Mouse (Mus musculus) retina, postnatal 1 day (tissue): ENCODE measurements around the gene Birc6.

Experiments
- DNase-seq: peaks from one replicate; pipeline ENCODE4 v3.0.0-alpha.2; 2012

Gene Birc6

DNA sequence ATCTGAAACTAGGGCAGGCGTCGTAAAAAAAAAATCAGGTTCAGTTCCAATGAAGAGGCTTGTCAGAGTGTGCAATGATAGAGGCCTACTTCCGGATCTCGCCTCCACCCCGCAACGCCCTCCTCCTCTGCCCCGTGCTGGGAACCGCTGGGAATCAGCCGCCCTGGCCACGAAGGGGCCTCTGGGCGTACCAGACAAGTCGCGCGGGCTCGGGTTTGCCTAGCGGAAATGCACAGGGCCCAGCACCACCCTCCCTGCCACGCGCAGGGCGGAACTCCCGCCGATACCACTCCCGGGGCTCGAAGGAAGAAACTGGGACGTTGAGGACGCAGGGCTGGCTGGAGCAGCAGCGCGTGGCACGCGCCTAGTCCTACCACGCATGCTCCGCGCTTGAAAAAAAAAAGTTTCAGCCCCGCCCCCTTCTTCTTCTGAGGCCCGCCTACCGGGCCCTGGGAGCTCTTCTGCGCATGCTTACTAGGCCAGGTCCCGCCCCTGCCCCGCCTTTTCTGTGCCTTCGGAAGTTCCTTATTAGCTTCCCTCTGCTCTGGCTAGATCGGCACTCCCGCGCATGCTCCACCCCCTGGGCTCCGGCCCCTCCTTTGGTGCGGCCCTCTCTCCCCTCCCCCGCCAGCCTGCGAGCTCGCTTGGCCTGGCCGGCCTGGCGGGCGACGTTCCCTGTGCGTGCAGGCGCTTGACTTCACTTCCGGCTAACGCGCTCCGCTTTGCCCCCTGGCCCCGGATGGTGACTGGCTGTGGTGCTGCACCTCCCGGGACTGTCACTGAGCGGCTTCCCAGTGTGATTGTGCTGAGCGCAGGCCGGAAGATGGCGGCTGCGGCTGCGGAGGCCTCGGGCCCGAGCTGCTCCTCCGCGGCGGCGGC lies at the start of gene Birc6:
TSS of gene Birc6 (plus strand) at position 567 of the 879 bp plus-strand sequence.
- DNase-seq: peak; percentile 100

DNA sequence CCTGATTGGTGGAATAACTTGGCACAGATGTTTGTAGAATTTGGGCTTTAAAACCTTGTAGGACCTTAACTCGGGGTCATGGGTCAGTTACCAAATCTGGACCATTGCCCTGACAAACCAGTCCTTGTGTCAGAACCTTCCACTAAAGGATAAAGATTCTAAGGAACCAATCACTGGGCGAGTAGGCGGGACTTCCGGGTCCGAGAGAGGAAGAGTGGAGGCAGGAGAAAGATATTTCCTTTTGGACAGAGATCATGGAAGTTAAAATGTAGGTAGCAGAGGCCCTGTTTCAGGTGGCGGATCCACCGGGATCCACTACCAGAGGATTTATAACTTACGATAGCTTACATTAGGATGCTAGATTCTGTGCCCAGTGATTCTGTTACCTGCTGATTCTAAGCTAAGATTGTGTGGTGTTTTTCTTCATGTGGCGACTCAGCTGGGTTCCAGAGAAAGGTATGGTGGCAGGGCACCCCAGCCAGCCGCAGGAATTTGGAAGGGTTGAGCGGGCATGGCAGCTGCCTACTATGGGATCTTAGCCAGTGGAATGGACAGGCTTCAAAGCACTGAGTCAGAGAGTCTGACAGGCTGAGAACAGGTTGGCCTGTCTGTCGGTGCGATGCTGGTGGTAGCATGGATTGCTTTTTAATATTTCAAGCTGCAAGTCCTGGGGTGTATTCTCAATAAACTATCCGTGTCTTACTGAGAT lies 47.6 kb upstream of the Birc6 start:
- no peak for DNase-seq

DNA sequence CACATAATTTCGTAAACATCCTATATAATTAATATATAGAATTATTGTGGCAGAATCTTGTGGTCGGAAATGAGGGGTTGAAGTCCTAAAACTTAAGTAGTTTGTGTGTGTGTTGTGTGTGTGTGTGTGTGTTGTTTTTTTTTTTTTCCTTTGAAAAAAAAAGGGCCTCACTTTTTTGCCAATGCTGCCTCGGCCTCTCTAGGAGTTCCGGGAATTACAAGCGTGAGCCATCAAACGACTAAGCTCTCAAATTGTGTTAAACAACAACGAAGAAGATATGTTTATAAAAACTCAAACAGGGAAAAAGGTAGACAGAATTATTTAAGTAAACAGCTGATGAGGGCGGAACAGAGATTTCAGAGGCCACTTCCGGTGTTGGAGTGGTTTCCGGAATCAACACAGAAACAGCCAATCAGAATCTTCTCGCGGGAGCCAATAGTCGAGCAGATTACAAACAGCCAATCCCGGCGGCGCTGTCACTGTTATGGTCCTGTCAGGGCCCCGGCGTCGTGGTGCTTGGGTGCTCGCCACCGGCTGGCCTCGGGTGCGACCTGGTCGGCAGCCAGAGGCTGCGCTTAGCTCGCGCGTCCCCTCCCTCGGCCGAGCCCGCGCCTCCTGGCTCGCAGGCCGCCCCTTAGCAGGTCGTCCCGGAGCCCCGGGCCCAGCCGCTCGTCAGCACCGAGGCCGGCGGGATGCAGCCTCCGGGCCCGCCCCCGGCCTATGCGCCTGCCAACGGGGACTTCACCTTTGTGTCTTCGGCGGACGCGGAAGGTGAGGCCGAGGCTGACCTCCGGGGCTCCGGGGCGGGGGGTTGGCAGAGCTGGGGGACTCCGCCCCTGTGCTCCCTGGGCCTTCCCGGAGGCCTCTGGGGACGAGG lies 38.8 kb upstream of the Birc6 start, which contains the start of gene Yipf4:
TSS of gene Yipf4 (plus strand) at position 470 of the 877 bp plus-strand sequence.
- peak; percentile 98 for DNase-seq

DNA sequence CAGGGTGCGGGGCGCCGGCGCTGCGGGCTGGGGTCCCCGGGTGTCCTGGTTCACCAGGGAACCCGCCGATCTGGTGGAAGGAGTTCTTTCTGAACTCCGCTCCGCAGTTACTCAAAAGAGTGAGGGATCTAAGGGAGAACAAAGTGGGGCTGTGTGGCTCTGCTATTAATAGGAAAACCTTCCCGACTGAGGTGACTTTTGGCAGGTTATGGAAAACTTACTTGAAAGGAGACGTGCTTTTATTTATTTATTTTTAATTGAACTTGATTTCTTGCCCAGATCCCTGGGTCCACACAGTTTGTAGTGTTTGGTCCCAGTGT lies 38.2 kb upstream of the Birc6 start:
- DNase-seq: no peak

DNA sequence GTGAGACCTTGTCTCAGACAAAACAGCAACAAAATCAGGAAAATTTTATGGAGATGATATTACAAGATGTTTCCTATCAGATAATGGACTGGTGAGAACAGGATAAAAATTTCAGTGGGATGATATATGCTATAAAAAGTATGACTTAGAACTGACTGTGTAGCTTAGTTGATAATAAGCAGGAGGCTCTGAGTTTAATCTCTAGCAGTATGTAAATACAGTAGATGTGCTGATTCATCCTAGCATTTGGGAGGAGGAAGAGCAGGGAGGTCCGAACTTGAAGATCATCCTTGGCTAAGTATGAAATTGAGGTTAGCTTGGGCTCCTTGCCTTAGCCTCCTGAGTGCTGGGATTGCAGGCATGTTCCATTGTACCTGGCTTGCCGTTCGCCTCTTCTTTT lies 36.5 kb upstream of the Birc6 start:
- no peak for DNase-seq

DNA sequence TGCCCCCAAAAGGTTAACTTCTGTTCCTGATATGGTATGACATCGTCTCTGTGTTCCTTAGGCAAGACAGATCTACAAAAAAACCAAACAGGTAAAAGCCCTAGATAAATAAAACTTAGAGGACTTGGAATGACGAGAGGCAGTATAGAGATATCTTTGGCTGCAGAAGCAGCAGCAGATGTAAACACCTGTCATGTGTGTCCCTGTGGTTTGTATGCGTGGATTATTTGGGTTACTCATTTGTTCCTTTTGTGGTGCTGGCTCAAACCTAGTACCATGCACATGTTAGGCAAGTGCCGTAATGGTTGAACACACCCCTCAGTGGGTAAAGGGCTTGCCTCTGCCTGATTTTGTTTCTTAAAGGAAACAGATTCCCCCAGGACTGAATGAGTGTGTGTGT lies 27.9 kb upstream of the Birc6 start:
- no peak for DNase-seq

DNA sequence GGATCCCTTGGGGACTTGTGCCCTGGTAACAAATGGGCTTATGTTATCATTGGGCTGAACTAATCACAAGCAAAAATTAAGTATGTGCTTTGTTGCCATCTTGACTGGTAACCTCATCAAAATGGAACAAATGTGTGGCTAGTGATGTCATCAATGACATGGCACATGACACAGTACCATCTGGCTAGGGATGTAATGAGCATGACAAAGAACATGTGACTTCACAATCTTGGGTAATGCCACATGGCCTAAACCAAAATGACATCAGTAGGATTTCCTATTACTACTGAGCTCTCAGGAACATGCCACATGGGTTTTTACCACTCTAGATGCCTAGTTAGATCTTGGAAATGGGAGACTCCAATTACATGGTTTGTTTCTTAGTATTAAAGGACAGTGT lies 27.0 kb upstream of the Birc6 start:
- no peak for DNase-seq

DNA sequence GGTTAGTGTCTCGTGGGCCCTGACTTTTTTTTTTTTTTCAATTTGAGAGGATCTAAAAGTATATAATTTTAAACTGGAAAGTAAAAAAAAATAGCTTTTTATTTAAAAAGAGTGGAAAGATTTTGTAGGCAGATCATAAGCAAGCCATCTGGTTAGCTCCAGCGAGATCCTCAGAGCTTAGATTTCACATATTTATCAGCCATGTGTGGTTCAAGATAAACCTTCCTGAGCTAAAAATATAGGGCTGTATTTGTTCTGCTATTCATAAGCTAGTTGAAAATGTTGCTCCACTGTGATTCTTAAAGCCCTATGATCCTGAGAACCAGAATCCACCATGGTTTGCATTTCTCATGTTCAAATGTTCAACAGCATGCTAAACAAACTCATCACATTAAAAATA lies 20.2 kb upstream of the Birc6 start:
- DNase-seq: no peak

DNA sequence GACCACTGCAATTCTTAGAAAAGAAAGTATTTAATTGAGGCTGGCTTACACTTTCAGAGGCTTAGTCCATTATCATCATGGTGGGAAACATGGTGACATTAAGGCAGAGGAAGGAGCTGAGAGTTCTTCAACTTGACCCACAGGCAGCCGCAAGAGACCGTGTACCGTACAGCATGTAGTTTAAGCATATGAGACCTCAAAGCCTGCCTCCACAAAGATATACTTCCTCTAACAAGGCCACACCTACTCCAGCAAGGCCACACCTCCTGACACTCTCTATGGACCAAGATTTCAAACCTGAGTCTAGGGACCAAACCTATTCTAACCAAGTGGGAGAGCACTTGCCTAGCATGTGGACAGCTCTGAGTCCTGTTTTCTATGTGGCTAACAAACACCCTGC lies 19.5 kb upstream of the Birc6 start:
- DNase-seq: no peak

DNA sequence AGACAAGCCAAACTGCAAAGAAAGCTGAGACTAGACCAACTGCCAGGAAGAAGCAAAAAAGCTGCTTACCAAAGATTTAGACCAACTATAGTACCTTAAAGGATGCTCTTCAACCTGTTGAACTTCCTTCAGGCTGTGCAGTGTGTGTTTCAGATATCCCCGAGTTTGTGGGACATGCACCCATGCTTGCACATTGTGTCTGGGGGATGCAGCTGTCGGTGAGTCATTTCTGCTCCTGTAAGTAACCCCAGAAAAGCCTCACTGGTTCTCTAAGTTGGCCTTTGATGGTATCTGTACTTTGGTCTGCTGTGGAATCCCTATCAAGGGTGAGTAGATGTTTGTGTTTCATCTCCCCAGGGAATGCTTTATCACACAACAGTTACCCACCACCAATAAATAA lies 15.8 kb upstream of the Birc6 start:
- no peak for DNase-seq

DNA sequence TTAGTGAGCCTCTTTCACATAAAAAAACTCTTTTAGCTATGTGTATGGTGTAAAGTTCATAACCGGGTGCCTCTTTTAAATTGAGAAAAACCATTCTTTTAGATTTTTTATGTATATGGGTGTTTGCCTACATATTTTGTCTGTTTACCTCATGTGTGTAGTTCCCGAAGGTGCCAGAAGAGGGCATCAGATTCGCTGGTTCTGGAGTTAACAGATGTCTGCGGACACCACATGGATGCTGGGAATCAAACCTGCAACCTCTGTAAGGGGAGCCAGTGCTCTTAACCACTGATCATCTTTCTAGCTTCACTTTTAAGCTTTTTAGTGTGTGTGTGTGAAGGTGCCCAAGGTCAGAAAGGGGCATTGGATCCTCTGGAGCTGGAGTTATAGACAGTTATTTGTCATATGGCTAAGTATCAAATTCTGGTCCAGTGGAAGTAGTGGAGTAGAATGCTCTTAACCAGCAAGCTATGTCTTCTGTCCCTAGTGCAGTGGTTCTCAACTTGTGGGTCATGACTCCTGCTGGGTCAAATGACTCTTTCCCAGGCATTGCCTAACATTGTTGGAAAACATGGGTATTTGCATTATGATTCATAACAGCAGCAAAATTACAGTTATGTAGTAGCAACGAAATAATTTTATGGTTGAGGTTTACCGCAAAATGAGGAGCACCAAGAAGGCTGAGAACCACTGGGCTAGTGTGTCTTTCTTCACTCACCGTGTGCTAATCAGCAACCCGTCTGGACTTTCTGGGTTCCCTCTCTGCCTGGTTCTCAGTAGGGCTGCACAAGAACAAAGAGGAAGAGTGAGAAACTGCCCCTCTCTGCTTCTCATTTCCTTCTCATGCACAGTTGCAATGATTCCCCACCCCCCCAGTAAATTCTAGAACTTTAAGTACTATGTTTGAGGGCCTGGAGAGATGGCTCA lies 5.0 kb upstream of the Birc6 start:
- DNase-seq: no peak

DNA sequence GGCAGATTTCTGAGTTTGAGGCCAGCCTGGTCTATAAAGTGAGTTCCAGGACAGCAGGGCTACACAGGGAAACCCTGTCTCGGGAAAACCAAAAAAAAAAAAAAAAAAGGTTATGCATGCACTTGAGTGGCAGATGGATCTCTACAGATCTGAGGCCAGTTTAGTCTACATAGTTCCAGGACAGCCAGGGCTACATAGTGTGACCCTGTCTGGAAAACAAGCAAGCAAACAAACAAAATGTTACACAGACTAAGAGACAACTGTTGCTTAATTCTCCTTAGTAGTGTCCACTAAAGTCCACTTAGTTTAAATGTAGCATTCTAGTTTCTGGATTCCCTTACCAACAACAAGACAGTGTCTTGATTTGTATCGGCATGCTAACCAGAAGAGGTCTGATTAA lies 2.0 kb upstream of the Birc6 start:
- DNase-seq: no peak

DNA sequence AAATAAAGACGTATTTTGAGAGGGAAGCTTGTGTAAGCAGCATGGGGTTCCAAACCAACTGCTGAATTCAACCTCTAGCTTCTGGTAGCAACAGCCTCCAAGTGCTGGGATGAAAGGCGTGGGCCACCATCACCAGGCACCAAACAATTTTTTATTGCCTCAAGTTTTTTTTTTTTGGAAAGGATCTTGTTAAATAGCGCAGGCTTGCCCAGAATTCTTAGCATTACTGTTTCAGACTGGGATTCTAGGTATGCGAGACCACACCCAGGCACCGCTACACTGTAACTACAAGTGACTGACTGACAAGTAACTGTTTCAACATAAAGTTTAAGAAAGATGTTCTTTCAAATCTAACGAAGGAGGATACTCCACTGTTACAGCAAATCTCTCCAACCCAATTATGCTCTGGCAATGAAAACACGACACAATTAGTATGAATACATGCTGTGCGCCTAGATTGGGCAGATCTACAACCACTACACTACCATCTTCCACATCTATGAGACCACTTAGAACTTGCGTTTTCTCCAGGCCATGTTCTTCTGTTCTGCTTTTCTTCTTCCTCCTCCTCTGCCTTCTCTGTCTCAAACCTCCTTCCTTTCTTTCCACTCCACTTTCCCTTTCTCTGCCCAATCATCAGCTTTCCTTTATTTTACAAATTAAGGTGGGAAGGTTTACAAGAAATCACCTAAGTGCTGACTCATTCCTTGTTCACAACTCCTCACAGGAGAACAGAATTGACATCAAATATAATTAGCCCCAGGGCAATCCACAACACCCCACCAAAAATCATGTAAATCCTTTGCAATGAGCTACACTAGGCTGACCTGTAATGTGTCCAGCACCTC lies 1.1 kb upstream of the Birc6 start:
- peak; percentile 1 for DNase-seq

DNA sequence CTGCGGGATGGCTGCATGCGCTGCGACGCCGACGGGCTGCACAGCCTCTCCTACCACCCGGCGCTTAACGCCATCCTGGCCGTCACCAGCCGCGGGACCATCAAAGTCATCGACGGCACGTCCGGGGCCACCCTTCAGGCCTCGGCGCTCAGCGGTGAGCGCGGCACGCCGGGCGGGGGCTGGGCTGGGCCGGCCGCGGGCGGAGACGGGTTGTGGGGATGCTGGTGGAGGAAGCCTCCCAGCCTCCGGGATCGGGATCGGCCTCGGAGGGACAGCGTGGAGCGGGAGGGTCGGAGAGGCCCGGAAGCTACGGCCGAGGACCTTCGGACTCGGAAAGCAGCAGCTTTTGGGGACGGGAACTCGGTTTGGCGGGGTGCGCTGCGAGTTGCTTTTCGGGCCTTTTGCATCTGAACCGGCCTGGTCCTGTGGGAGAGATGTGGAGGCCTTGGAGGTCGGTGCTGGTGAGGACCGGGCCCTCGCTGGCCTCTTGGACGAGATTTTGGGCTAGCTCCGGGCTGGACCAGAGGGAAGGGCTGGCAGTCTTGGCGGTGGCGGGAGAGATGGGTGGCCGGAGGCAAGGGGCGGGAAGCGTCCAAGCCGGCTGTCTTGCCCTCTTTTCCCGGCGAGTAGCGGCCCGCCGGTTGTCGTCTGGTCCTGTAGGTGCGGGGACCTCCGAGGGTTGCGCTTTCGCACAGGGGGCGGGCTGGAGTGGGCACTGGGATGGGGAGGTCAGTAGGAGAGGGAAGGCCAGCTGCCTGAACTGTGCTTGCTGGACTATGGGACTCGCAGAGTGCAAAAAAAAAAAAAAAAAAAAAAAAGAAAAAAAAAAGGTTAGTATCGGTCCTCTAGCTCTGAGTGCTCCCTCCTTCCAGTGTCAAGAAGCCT lies 795 bp downstream of the Birc6 start:
- DNase-seq: no peak

DNA sequence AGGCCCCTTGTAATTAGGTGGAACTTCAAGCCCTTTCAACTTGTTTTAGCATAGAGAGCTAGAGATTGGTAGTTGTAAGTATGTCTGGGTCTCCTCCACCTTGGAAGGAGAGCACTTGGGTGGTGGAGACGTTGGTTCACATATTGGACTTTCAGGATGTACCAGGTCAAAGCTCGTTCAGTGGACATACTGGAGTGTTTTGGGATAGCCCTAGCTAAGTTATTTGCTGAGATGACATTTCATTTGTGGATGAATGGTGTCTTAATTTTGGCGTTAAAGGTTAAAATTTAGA lies 1.4 kb downstream of the Birc6 start:
- DNase-seq: no peak

DNA sequence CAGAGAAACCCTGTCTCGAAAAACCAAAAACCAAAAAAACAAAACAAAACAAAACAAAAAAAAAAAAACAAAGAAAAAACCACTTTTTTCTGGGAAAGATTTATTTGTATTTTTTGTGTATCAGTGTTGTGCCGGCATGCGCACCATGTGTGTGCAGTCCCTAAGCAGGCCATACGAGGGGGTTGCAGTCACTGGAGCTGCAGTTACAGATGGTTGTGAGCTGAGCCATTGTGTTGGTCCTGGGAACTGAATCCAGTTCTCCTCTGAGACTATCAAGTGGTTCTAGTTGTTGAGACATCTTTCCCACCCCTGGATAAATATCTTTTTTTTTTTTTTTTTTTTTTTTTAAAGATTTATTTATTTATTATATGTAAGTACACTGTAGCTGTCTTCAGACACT lies 6.9 kb downstream of the Birc6 start:
- no peak for DNase-seq

DNA sequence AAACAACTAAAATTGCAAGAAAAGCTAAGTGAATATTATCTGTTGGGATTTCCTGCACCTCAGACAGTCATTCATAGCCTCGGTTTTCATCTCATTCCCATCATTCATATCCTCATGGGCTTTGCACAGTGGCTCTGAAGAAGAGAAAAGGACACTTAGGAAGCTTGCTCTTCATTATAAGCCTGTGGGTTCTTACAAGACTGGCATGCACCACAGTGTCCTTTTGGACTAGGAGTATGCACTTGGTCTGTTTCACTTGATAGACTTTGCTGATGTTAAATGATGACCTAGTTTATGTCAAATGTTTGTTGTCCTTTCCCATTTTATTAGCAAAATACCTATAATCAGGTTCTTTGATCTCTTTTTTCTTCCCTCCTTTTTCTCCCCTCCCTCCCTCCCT lies 9.4 kb downstream of the Birc6 start:
- DNase-seq: no peak

DNA sequence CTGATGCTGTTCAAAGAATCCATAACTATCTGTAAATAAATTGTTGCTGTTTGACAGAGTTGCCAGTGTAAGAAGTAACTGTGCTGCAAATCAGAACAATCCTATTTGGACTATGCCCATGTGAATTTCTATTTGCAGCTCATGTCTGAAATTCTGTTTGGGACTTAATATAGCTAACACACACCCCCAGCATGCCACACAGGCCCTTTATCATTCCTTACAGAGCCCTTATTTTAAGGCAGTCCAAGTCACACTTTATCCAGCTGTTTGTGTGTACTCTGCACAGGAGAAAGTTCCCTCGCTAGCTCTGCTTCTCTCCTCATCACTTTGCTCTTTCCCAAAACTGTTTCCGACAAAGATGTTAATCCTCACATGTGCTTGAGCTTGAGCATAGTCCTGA lies 15.5 kb downstream of the Birc6 start:
- DNase-seq: no peak

DNA sequence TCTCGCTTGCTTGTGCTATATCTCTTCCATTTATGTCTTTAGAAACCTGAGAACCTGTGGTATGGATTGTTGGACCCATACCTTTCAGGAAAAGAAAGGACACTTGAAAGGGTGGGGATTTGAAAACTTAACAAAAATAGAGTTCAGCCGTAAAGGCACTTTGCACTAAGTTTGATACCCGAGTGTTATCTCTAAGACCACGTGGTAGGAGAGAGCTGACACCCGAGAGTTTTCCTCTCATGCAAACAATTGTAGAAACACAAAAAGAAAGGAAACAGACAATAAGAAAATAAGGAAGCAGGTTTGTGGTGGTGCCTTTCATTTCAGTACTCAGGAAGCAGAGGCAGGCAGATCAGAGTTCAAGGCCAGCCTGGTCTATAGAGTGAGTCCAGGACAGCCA lies 26.0 kb downstream of the Birc6 start:
- DNase-seq: no peak

DNA sequence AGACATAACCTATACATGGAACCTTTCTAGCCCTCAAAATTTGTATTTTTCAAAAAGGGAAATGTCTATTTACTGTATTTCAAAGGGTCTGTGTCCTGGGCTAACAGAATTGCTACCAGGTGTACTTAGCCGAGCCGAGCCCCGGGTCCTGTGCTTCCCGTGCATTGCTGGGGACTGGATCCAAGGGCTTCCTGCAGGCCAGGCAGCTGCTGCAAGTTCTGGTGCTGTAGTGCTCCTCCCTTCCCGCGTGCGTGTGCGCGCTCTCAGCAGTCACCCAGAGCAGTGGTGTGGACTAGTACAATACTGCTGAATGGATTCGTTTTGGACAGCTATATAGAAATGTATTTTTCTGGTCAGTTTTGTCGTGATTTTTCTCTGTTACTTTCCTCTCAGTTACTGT lies 31.8 kb downstream of the Birc6 start:
- DNase-seq: no peak

DNA sequence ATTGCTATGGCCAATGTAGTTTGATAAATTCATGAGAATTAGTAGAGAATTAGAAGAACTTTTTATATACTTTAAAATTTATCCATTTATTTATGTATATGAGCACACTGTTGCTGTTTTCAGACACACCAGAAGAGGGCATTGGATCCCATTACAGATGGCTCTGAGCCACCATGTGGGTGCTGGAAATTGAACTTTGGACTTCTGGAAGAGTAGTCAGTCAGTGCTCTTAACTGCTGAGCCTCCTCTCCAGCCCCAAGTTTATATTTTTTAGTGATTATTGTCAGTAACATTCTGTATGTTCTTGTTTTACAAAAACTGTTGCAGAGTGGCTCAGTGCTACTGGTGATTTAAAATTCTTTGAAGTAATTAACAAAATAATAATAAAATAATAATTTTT lies 36.1 kb downstream of the Birc6 start:
- DNase-seq: no peak
